Mouse (Mus musculus) forebrain, embryonic 10.5 days (tissue): ENCODE data around the gene Nln. TPM values are rescaled to one million over a fixed set of nuclear protein-coding genes. Genes with fewer than 3 reads are reported as not detected.

ENCODE experiments used
- DNase-seq: peaks from one replicate; pipeline ENCODE4 v3.0.0-alpha.2; 2017; ENCODE audit warnings: low spot score; ENCODE audit errors: extremely low spot score
- H3K27ac ChIP-seq: fragments of 300-500 bp; sonication (generic); 2 replicates; pipeline ENCODE4 v1.5.1; 2016; ENCODE audit warnings: mild to moderate bottlenecking
- H3K27me3 ChIP-seq: fragments of 300-500 bp; sonication (generic); 2 replicates; pipeline ENCODE4 v1.6.1; 2016; ENCODE audit warnings: mild to moderate bottlenecking; ENCODE audit not compliant: poor library complexity, severe bottlenecking
- H3K36me3 ChIP-seq: fragments of 300-500 bp; sonication (generic); replicated peaks from 2 replicates; pipeline ENCODE4 v1.6.1; 2016; ENCODE audit warnings: mild to moderate bottlenecking, moderate library complexity
- H3K4me1 ChIP-seq: fragments of 300-500 bp; sonication (generic); 2 replicates; pipeline ENCODE4 v1.6.1; 2016
- H3K4me3 ChIP-seq: fragments of 300-500 bp; sonication (generic); 2 replicates; pipeline ENCODE4 v1.5.1; 2016; ENCODE audit warnings: mild to moderate bottlenecking, moderate library complexity
- H3K9me3 ChIP-seq: fragments of 300-500 bp; sonication (generic); 2 replicates; pipeline ENCODE4 v1.6.1; 2016; ENCODE audit warnings: mild to moderate bottlenecking, moderate library complexity
- WGBS: fragments of 180-500 bp; shearing (Covaris S2); methylation state at CpG from one replicate; pipeline ENCODE4 v1.1.7; 2016; 5-methylcytosine and 5-hydroxymethylcytosine counted together
- polyA plus RNA-seq: library from polyadenylated mRNA; unstranded; fragments of >200 nt; fragmentation: Nextera tagmentation; extraction: Ambion mirVana; gene quantifications from 2 replicates; pipeline ENCODE4 v1.2.1, GENCODE M21; 2016

Gene Nln
- polyA plus RNA-seq, 1 experiment from 2014 or later = 17.1 TPM

- no peak for DNase-seq
- Histone ChIP-seq H3K9me3 (no peaks in the 10 kb centered on the region), H3K4me1 (no peaks in the 10 kb centered on the region), H3K36me3 (no peaks in the 10 kb centered on the region), H3K27me3 (no peaks in the 10 kb centered on the region), H3K27ac (no peak overlapping the region), H3K4me3 (no peak overlapping the region)
- WGBS = 90% methylated on average over 2 of the region's 2 CpGs
Observed at GRCm38 (mm10) chr13:104084600-104084999, 24.8 kb downstream of the Nln start.

GRCm38 (mm10) chr13:104082504-104082903 is 26.9 kb downstream of the Nln start:
- Histone ChIP-seq H3K27ac (no peak overlapping the region), H3K4me3 (no peak overlapping the region), H3K4me1 (no peaks in the 10 kb centered on the region), H3K27me3 (no peaks in the 10 kb centered on the region), H3K36me3 (no peaks in the 10 kb centered on the region), H3K9me3 (no peaks in the 10 kb centered on the region)
- 91% methylated on average over 7 of the region's 7 CpGs for WGBS
- no peak for DNase-seq

GRCm38 (mm10) chr13:104076993-104077392 is 32.4 kb downstream of the Nln start:
- Histone ChIP-seq H3K27ac (no peak overlapping the region), H3K27me3 (no peaks in the 10 kb centered on the region), H3K4me3 (no peak overlapping the region), H3K36me3 (0 out of 2 replicates have a peak, but pooled peaks cover 3% of the 10 kb centered on the region), H3K9me3 (no peaks in the 10 kb centered on the region), H3K4me1 (no peaks in the 10 kb centered on the region)
- no peak for DNase-seq
- 92% methylated on average over 6 of the region's 6 CpGs for WGBS

GRCm38 (mm10) chr13:104074731-104075130 is 34.7 kb downstream of the Nln start:
- WGBS = 85% methylated on average over 10 of the region's 10 CpGs
- Histone ChIP-seq H3K4me1 (no peaks in the 10 kb centered on the region), H3K4me3 (no peak overlapping the region), H3K27me3 (no peaks in the 10 kb centered on the region), H3K27ac (no peak overlapping the region), H3K36me3 (0 out of 2 replicates have a peak, but pooled peaks cover 5% of the 10 kb centered on the region), H3K9me3 (no peaks in the 10 kb centered on the region)
- DNase-seq = no peak

- Histone ChIP-seq H3K27ac (no peak overlapping the region), H3K36me3 (0 out of 2 replicates have a peak, but pooled peaks cover 5% of the 10 kb centered on the region), H3K9me3 (no peaks in the 10 kb centered on the region), H3K4me3 (no peak overlapping the region), H3K4me1 (no peaks in the 10 kb centered on the region), H3K27me3 (no peaks in the 10 kb centered on the region)
- DNase-seq = no peak
- 91% methylated on average over 8 of the region's 8 CpGs for WGBS
Observed at GRCm38 (mm10) chr13:104074230-104074629, 35.2 kb downstream of the Nln start.

GRCm38 (mm10) chr13:104072351-104072750 is 37.1 kb downstream of the Nln start:
- no peak for DNase-seq
- no peaks in the 10 kb centered on the region for H3K27me3 ChIP-seq
- WGBS = 90% methylated on average over 9 of the region's 9 CpGs

GRCm38 (mm10) chr13:104070703-104071102 is 38.7 kb downstream of the Nln start:
- Histone ChIP-seq H3K9me3 (no peaks in the 10 kb centered on the region), H3K36me3 (0 out of 2 replicates have a peak, but pooled peaks cover 9% of the 10 kb centered on the region), H3K4me3 (no peak overlapping the region), H3K4me1 (no peaks in the 10 kb centered on the region), H3K27ac (no peak overlapping the region), H3K27me3 (no peaks in the 10 kb centered on the region)
- DNase-seq = no peak
- WGBS = 87% methylated on average over 3 of the region's 3 CpGs

More at GRCm38 (mm10) chr13:104072351-104072750, 37.1 kb downstream of the Nln start:
- H3K36me3 ChIP-seq = 0 out of 2 replicates have a peak, but pooled peaks cover 9% of the 10 kb centered on the region
- H3K27ac ChIP-seq = no peak overlapping the region
- H3K4me1 ChIP-seq = no peaks in the 10 kb centered on the region
- H3K4me3 ChIP-seq = no peak overlapping the region
- H3K9me3 ChIP-seq = no peaks in the 10 kb centered on the region

- 92% methylated on average over 11 of the region's 11 CpGs for WGBS
- H3K36me3 ChIP-seq = 0 out of 2 replicates have a peak, but pooled peaks cover 7% of the 10 kb centered on the region
- H3K27ac ChIP-seq = no peak overlapping the region
- no peak for DNase-seq
- H3K9me3 ChIP-seq = no peaks in the 10 kb centered on the region
- H3K27me3 ChIP-seq = no peaks in the 10 kb centered on the region
- no peak overlapping the region for H3K4me3 ChIP-seq
- no peaks in the 10 kb centered on the region for H3K4me1 ChIP-seq
Observed at GRCm38 (mm10) chr13:104069216-104069615, 40.2 kb downstream of the Nln start.

- WGBS = 82% methylated on average over 2 of the region's 2 CpGs
- Histone ChIP-seq H3K4me3 (no peak overlapping the region), H3K9me3 (no peaks in the 10 kb centered on the region), H3K27me3 (no peaks in the 10 kb centered on the region), H3K36me3 (0 out of 2 replicates have a peak, but pooled peaks cover 4% of the 10 kb centered on the region), H3K4me1 (peaks cover 18% of the 10 kb centered on the region), H3K27ac (no peak overlapping the region)
- DNase-seq = no peak
Observed at GRCm38 (mm10) chr13:104065649-104066347, 43.6 kb downstream of the Nln start.

GRCm38 (mm10) chr13:104063061-104063460 is 46.4 kb downstream of the Nln start:
- Histone ChIP-seq H3K4me3 (no peak overlapping the region), H3K36me3 (peaks cover 11% of the 10 kb centered on the region), H3K27me3 (no peaks in the 10 kb centered on the region), H3K9me3 (no peaks in the 10 kb centered on the region), H3K4me1 (peaks cover 18% of the 10 kb centered on the region), H3K27ac (no peak overlapping the region)
- WGBS = 82% methylated on average over 9 of the region's 9 CpGs
- no peak for DNase-seq

- no peak for DNase-seq
Observed at GRCm38 (mm10) chr13:104061975-104062750, 47.3 kb downstream of the Nln start.

GRCm38 (mm10) chr13:104060231-104060630 is 49.2 kb downstream of the Nln start:
- Histone ChIP-seq H3K27ac (no peak overlapping the region), H3K27me3 (no peaks in the 10 kb centered on the region), H3K9me3 (no peaks in the 10 kb centered on the region), H3K4me3 (no peak overlapping the region), H3K4me1 (peaks cover 18% of the 10 kb centered on the region), H3K36me3 (peaks cover 26% of the 10 kb centered on the region)
- no peak for DNase-seq
- WGBS = 81% methylated on average over 1 of the region's 1 CpGs

More at GRCm38 (mm10) chr13:104061975-104062750, 47.3 kb downstream of the Nln start:
- Histone ChIP-seq H3K9me3 (no peaks in the 10 kb centered on the region), H3K4me3 (no peak overlapping the region), H3K4me1 (peaks cover 18% of the 10 kb centered on the region), H3K36me3 (peaks cover 16% of the 10 kb centered on the region), H3K27ac (peak overlapping the region; percentile 48; the same call in 1 of the 2 replicates), H3K27me3 (no peaks in the 10 kb centered on the region)
- WGBS = 63% methylated on average over 2 of the region's 2 CpGs

GRCm38 (mm10) chr13:104059536-104059935 is 49.9 kb downstream of the Nln start:
- WGBS = 88% methylated on average over 4 of the region's 4 CpGs
- H3K27me3 ChIP-seq = no peaks in the 10 kb centered on the region
- no peaks in the 10 kb centered on the region for H3K9me3 ChIP-seq
- H3K36me3 ChIP-seq = peaks cover 26% of the 10 kb centered on the region
- H3K4me1 ChIP-seq = peaks cover 18% of the 10 kb centered on the region
- H3K27ac ChIP-seq = no peak overlapping the region
- H3K4me3 ChIP-seq = no peak overlapping the region
- DNase-seq = no peak
